Mouse (Mus musculus) spleen, adult 18-20 months (tissue): ENCODE measurements around the gene Ap3b1.

ENCODE experiments used
- DNase-seq, 2 experiments: peaks; one replicate each; pipeline ENCODE4 v3.0.0; 2022; ENCODE audit warnings: mixed read lengths in 2 of 2

The Ap3b1 gene

DNA sequence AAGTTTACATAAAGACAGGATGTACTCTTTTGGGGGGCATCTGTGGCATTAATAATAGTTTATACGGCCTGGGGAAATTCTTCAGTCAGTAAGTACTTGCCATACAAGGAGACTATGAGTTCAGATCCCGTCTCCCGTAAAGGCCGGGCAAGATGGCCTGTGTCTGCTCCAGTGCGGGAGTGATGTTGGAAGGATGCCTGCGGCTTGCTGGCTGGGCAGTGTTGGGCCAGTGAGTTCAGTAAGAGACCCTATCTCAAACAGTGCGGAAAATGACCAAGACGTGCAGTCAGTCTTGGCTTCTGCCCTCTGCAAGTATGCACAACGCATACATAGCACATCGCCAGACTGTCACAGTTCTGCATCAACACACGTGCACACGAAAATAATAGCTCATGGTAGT lies 95.4 kb downstream of the Ap3b1 start:
- no peak for DNase-seq

DNA sequence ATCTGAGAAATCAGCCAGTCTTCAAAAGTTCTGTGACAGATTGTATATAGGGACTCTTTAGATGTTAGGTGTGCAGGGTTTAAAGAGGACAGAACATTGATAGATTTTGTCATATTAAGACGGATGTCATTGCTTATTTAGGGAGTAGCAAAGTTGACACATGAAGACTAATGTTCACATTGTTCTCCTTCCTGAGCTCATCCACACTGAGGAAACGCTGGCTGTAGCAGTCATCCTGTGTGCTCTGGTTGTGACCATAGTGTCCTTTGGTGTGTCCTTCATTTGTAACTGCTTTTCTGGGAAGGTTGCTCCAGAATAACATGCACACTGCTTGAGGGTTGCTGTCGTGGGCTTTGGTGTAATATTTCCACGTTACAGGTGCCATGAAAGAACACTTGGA lies 100.4 kb downstream of the Ap3b1 start:
- DNase-seq, result no peak

DNA sequence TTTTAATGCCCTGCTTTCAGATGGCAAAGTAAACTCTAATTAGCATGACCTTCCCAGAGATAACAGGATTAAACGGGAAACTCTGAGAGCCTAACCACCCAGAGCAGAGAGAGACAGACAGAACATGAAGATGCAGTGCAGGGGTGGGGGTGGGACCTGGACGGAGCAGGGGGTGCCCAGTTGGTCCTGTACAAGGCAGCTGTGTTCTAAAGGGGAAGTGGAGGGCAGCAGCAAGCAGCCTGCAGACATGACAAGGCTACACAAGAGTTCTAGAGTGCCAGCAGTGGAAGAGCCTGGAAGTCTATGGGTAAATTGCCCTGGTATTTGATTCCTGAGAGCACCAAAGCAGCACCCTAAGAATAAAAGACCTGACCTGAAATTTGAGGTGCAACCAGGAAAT lies 105.5 kb downstream of the Ap3b1 start:
- DNase-seq, result no peak

DNA sequence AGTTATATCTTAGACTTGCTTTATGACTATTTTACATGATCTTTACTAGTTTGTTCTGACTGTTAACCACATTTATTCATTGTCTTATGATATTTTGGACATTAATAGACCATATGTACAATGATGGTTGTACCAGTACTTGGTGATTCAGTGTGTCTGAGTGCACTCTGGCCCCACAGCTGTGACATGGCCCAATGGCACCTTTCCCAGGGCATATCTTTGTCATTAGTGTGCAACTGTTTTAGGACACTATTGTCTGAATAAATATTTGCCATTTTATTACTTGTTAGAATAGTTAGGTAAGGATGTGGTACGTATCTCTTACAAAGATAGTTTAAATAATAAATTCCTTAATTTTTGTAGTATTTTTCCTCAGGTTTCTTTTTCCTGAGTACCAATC lies 109.8 kb downstream of the Ap3b1 start:
- no peak for DNase-seq

DNA sequence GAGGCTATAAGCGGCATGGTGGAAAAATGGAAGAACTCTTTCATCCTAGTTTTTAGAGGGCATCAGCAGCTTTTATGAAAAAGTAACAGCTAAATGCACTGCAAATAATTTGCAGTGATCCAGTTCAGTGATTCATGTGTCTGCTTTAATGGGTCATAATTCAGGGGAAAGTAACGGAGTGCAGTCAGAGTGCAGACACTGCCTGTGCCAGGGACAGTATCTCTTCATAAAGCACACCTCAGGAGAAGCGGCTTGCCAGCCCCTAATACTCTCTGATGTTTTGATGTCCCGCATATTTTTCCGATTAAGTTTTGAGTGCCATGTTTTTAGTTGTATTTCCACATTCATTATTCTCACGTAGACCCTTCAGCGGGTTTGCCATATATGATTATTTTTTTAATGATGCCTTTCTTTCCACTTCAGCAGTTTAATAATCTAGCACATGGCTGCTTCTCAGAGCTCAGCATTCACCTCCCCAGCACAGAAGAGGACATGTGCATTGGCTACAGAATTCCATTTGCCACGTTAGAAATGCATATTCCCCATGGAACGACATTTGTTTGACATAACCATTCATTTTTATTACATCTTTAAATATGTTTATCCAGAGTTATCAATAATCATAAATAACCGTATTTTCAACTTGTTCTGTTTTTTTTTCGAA lies 112.4 kb downstream of the Ap3b1 start:
- DNase-seq, result no peak

DNA sequence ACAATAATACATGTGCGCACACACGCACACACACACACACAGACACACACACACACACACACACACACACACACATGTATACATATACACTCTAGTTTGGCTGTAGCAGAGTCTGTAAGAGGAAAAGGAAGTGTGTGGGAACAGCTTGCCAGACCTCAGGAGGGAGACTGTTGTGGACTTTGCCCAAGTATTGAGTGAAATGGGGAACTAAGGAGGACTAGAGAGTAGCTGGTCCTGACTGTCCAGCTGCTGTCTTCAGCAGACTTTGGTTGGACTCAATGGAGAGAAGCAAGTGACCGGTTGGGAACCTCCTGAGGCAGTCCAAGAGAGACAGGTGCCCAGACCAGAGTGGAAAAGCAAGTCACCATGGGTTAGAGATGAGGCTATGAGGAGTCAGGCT lies 117.4 kb downstream of the Ap3b1 start:
- no peak for DNase-seq

DNA sequence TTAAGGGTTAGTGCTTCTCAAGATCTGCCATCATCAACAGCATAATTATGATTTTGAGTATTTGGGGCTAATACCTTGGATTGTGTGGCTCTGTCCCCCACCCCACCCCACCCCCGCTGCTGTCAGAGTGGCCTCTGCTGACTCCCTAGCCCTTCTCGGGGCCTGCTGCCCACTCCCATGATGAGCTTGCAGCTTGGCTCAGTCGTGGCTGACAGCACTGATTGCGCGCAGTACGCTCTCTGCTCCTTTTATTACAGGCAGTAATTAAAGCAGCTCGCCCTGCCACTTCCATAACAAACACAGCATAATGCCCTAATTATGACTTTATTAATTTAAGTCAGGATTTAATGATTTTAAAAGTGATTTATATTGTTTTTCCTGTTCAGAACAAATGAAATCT lies 121.5 kb downstream of the Ap3b1 start:
- no peak for DNase-seq

DNA sequence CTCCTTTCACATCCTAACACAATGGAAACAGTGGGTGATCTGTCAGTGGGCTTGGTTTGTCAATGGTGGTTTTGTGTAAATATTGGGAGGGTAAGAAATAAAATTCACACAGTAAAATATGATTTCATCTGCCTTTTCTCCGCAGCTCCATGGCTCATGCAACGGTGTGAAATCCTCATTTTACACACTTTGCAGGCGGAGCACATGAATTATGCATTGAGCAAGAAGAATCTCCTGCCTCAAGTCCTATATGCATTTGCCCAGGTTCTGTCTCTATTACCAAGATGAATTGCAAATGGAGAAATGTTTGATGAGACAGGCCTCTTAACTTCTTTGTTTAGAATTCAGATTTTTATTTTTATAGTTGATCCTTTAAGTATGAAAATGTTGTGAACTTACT lies 131.9 kb downstream of the Ap3b1 start:
- no peak for DNase-seq

DNA sequence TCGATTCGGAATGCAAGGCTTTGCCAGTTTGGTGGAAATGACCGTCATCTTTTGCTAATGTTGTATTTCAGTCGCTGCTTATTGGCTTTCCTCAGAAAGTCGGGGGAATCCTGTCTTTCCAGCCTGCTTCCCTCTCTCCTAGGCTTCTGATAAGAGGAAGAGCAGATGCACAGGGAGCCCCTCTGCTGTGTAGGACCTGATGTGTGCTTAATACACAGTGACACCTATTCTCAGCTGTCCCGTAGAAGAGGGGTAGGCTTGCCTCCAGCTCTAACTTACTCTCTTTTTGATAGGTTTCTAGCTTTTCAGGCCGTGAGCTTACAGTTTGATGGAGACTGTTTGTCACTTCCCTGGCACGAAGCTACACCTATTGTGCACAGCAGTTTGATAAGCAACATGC lies 132.4 kb downstream of the Ap3b1 start:
- DNase-seq, result no peak

DNA sequence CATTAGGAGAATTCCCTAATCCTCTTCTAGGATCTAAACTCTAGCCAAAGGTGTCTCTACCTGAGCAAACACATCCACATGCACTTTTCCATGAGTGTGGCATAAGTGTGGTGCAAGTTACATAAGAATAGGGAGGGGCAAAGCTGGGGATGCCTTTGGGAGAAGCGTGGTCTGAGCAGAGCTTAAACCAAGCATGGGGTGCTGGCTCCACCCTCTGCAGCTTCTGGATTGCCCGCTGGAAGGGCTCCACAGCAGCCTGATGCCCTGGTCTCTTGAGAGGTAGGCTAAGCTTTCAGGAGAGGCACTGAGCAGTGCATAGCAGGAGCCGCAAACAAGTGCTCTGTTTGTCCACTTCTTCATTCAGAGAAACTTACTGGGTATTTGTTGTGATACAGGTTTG lies 138.8 kb downstream of the Ap3b1 start:
- DNase-seq, result no peak

DNA sequence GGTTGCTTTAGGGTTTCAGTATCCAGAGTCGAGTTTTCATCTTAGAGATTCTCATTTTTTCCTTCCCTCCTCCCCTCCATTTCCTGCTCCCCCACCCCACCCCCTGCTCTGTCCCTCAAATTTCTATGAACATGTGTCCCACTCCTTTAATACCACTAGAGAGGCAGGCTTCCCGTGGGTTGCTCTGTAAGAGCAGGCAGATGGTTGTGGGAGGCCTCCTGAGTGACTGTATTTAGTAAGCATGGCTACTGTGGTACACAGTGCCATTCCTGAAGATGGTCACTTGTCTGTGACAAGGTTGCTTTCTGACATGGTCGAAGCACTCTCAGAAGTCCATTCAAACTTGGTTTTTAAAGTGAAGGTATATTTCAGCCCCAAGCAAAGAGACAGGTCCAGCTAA lies 147.7 kb downstream of the Ap3b1 start:
- no peak for DNase-seq

DNA sequence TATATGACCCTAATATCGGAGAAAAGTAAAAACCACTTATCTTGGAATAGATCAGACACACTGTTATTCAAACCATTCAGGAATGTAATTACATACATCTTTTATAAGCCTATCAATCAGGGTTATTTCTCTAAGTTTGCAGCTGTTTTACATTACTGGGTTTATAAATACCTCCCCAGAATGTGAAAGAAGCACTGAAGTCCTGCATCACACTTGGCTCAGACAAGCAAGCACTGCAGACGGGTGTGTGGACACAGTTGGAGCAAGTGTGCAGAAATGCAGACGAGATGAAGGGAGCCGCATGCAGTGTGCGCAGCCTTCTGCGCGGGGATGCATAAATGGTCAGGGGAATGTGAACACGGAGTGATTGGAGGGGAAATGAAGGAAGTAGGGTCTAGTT lies 149.6 kb downstream of the Ap3b1 start:
- no peak for DNase-seq

DNA sequence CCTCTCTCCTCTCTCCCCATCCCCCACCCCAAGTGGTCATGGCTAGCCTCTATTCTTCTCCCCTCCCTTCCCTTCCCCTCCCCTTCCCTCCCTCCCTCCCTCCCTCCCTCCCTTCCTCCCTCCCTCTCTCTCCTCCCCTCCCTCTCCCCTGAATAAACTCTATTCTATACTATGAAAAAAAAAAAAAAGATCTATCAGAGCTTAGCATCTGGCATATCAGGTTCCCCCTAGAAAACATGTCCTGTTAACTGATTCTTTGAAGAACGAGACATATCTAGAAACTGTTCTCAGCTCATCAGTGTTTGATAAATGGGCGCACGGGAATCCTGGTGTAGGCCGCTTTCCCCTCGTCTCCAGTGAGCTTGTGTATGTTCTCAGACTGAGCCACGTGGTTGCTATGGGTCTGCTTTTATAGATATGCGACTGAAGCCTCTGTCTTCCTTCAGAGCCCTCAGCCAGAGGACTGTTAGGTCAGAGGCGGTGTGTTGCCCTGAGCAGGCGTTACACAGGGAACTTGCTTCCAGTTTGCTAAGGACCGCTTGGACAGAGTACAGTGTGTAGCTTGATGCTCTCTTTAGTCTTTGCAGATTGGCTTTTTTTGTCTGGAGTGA lies 154.5 kb downstream of the Ap3b1 start:
- no peak for DNase-seq

DNA sequence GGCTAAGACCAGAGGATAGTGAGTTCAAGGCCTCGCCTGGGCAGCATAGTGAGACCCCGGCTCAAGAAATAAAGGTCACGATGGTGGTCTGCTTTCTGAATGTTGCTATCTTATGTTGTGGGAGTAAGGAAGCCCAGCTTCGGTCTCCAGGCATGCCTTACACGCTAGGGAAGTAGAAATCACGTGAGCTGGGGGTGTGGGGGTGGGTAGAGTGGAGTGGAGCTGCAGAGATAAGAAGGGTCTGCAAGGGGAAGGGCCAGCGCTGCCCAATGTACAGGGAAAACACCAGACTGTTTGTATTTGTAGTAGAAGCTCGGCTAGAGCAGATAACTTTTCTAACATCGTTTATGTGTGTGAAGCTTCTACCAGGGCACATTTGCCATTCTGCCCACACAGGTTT lies 155.1 kb downstream of the Ap3b1 start:
- DNase-seq, result no peak

DNA sequence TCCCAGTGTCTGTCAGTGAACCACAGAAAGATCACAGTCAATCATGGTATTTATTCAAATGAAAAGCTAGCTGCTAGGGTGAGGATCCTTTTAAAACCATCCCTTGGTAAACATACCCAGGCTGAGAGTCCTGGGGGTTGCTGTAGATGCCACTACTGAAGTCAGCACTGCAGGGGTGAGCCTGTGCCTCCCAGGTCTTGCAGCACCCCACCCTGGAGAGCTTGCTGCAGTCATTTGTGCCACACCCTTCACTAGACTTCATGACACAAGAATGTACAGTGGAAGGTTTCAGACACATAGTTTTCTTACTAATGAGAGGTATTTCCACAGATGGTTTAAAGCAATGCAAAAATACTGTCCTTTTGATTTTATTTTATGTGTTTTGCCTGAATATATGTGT lies 156.2 kb downstream of the Ap3b1 start:
- DNase-seq, result no peak

DNA sequence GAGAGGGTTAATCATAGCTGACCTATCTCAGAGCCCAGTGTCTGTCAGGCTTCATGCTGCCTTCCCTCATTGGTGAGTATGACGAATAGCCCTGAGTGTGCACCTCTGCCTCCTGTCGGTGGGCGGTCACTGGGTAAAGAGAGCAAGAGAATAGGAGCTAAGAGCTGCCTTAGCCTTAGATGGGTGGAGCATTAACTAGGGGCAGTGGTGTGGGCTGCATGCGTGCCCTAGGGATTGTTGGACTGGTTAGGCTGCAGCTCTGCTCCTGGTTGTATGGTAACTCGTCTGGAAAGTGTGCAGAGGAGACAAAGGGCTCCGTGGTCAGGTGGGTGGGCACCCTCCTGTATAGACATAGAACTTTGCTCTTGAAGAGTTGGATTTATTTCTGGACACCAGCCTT lies 157.8 kb downstream of the Ap3b1 start:
- DNase-seq, result no peak

DNA sequence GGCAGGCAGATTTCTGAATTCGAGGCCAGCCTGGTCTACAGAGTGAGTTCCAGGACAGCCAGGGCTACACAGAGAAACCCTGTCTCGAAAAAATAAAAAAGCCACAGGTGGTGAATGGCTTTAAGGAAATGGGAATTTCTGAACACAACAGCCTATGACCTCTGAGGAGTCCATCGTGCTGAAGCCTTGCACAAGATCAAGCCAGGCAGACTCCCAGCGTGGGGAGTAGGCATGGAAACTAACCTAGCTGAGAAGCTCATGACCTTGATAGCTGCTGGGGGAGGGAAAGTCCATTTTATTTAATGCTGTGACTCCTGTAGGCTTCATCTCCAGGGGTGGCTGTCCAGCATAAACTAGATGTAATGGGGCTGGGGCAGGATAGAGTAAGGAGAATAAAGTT lies 159.4 kb downstream of the Ap3b1 start:
- no peak for DNase-seq

DNA sequence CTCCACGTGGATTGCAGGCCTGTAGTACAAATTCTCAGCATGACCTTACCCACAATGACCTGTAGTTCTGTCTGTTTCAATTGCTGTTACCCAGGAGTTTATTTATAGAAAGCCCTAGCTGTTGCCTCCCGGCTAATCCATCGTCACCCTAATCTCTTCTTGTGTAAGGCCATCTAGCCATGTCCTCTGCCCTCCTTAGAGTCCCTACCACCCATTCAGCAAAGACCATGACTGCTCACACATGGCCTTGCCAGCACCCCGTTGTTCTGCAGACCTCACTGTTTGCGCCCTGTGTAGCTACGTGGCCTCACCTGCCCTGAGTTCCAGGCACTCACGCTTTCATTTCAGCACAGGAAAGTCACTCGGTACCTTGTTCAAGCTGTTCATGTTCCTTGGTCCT lies 160.5 kb downstream of the Ap3b1 start:
- DNase-seq, result no peak

DNA sequence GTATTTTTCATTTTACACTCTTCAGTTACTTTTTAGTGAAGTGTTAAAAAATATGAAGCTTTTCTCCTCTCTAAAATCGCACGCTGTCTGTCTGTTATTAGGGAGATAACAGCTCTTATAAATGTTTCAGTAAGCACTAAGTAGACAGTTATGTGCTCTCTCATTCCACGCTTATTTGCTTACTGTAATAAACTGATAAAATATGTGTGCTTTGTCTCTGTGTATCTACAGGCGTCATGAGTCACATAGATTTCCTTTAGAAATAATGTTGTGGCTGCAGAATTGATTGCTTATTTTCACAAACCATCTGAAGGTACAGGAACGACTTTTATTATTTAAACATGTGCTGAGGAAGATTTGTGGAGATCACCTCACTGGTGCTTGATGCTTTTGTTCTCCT lies 164.5 kb downstream of the Ap3b1 start:
- no peak for DNase-seq

DNA sequence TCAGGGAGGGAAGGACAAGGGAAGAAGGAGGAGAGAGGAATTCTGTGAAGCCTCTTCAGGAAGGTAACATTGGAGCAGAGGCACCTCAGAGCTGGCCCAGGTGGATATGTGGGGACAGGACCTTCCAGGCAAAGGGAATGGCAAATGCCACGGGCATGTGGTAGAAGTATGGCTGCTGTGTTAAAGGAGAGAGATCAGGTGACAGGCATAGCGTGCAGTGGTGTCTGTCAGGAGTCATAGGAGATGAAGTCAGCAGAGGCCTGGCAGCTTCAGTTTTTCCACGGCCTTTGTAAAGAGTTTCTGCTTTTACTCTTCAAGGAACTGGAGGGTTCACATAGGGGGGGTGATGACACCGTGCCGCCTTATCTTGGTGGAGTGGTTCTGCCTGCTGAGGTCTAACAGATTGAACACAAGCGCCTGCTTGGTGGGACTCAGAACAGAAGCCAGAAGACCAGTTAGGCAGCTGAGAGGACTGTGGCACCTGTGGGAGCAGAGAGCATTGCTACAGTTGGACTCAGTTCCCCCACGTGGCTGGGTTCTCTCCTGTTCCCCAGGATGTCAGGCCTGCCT lies 166.0 kb downstream of the Ap3b1 start:
- no peak for DNase-seq

DNA sequence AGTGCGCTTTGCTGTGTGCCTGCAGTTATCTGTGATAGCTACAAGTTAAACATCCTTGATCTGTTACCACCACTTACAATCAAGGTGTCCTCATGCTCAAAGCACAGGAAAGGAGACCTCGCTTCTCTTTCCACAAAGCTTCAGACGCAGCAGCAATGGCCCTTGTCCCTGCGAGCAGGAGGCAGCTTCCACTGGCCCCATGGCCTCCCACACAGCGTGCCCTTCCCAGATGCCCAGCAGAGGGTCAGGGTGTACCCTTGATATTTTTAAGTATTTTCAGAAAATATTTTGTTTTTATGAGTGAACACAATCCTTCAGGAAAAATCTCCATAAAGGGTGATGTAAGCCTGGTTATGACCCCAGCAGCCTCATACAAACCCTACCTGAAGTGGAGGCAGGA lies 170.4 kb downstream of the Ap3b1 start:
- DNase-seq, result no peak

DNA sequence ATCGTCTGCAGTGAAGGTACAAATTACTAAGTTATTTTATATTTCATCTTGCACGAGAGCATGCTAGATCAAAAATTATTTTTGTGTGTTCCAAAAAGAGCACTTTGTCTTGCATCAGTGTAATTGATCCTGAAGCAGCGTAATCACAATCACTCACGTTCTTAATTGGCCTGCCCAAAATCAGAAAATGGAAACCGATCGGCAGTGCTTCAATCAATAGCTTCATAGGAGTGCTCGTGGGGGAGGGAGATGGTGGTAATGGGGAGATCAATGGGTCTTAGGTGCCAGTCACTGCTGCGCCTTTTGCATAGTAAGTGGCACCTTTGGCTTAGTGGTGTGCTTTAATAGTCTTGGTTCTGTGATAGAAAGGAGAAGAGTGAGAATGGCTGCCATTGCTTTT lies 174.8 kb downstream of the Ap3b1 start:
- no peak for DNase-seq

DNA sequence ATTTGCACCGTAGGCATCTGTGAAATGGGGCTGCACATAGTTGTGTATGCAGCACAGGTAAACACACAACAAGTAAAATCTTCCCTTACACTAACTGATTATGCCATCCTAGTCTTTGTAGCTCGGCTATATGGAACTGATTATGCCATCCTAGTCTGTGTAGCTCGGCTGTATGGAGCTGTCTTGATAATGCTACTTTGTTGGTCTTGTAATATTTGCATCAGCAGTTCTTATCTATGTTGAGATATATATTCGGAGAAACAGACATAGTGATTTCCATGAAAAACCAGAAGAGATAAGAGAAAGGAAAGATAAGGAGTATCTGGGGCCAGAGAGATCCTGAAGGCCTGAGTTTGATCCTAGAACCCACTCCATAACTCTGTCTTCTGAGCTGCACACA lies 178.6 kb downstream of the Ap3b1 start:
- DNase-seq, result no peak

DNA sequence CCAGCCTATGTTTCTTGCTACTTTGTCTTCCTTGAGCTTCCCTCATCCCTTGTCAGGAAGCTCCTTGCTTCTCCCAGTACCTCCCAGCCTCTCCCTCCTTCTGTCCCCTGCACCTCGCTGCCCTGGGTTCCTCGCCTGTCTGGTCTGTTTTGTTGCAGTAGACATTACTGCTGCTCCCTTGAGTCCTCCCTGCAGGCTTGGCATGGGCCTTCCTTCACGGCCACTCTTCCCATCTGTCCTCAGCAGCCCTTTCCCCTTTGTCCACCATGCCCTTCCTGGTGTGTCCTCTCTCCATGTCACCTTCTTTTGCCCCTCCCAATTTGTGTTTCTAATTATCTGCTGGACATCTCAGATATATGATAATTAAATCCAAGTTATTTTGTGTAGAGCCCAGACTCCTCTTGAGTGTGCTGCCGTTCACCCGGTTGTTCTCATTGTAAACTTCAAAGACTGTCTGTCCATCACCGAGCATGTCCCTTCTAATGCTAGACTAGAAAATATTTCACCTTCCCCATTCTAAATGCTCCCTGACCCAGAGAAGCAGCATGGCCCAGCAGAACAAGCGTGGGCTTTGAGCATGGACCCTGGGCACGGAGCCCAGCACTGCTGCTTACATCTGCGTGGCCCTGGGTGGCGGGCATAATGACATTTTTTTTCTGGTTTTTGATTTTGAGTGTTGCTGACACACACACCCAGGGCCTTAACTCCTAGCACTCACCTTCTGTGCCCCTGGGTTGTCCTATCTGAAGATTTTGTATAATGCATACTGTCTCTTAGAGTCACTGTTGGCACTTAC lies 181.3 kb downstream of the Ap3b1 start:
- no peak for DNase-seq
